Mouse (Mus musculus): ENCODE measurements around the gene Cdh13. TPM values are rescaled to one million over a fixed set of nuclear protein-coding genes. Genes with fewer than 3 reads are reported as not detected.

The Cdh13 gene
- polyA plus RNA-seq, 1 experiment from 2014 or later, result 0.53 TPM

- H3K9ac ChIP-seq (replicated peaks), result no peak overlapping the region
- H3K4me1 ChIP-seq (ENCODE audit: insufficient read depth), result no peaks in the 10 kb centered on the region
- DNase-seq (no peak), ATAC-seq (no peak)
- TF ChIP-seq EP300 (IDR thresholded peaks at IDR 0.05; ENCODE audit: low read depth), result no peak
- no peak for TF ChIP-seq CTCF (IDR thresholded peaks at IDR 0.05; ENCODE audit: low read depth)
- H3K4me3 ChIP-seq (ENCODE audit: low read depth, low read length), result no peak overlapping the region
- no peaks in the 10 kb centered on the region for H3K9me3 ChIP-seq (ENCODE audit: low read length)
- H3K4me2 ChIP-seq (ENCODE audit: low read depth, low read length), result no peak overlapping the region
- H3K27me3 ChIP-seq (ENCODE audit: insufficient read depth, low read length), result no peaks in the 10 kb centered on the region
- no peaks in the 10 kb centered on the region for H3K36me3 ChIP-seq (replicated peaks; ENCODE audit: insufficient read depth, low read length)
- 71% methylated on average over 1 of the region's 1 CpGs for WGBS (ENCODE audit: insufficient replicate concordance)
- no peak overlapping the region for H3K27ac ChIP-seq (ENCODE audit: low read depth)
These were observed 240.4 kb downstream of the Cdh13 start for GRCm38 (mm10) chr8:118523922-118524321.

GRCm38 (mm10) chr8:118538816-118539558 lies 255.5 kb downstream of the Cdh13 start:
- TF ChIP-seq EP300 (IDR thresholded peaks at IDR 0.05; ENCODE audit: low read depth) (no peak), CTCF (IDR thresholded peaks at IDR 0.05; ENCODE audit: low read depth) (no peak)
- WGBS (ENCODE audit: insufficient replicate concordance), result 75% methylated on average over 8 of the region's 8 CpGs
- no peak for ATAC-seq
- Histone ChIP-seq H3K27me3 (ENCODE audit: insufficient read depth, low read length) (no peaks in the 10 kb centered on the region), H3K27ac (ENCODE audit: low read depth) (no peak overlapping the region), H3K4me1 (ENCODE audit: insufficient read depth) (no peaks in the 10 kb centered on the region), H3K36me3 (replicated peaks; ENCODE audit: insufficient read depth, low read length) (no peaks in the 10 kb centered on the region), H3K4me2 (ENCODE audit: low read depth, low read length) (no peak overlapping the region), H3K9me3 (ENCODE audit: low read length) (no peaks in the 10 kb centered on the region), H3K4me3 (ENCODE audit: low read depth, low read length) (no peak overlapping the region), H3K9ac (replicated peaks) (no peak overlapping the region)
- no peak for DNase-seq

- no peak overlapping the region for H3K9ac ChIP-seq (replicated peaks)
- no peak overlapping the region for H3K4me2 ChIP-seq (ENCODE audit: low read depth, low read length)
- ATAC-seq (no peak), DNase-seq (no peak)
- no peaks in the 10 kb centered on the region for H3K27me3 ChIP-seq (ENCODE audit: insufficient read depth, low read length)
- no peak for TF ChIP-seq EP300 (IDR thresholded peaks at IDR 0.05; ENCODE audit: low read depth)
- no peak for TF ChIP-seq CTCF (IDR thresholded peaks at IDR 0.05; ENCODE audit: low read depth)
- H3K9me3 ChIP-seq (ENCODE audit: low read length), result no peaks in the 10 kb centered on the region
- H3K4me3 ChIP-seq (ENCODE audit: low read depth, low read length), result no peak overlapping the region
- WGBS (ENCODE audit: insufficient replicate concordance), result 39% methylated on average over 5 of the region's 5 CpGs
- no peak overlapping the region for H3K27ac ChIP-seq (ENCODE audit: low read depth)
- H3K36me3 ChIP-seq (replicated peaks; ENCODE audit: insufficient read depth, low read length), result no peaks in the 10 kb centered on the region
- no peaks in the 10 kb centered on the region for H3K4me1 ChIP-seq (ENCODE audit: insufficient read depth)
These were observed 256.0 kb downstream of the Cdh13 start for GRCm38 (mm10) chr8:118539559-118539819.

GRCm38 (mm10) chr8:118539941-118540340 lies 256.4 kb downstream of the Cdh13 start:
- no peaks in the 10 kb centered on the region for H3K4me1 ChIP-seq (ENCODE audit: insufficient read depth)
- H3K4me2 ChIP-seq (ENCODE audit: low read depth, low read length), result no peak overlapping the region
- no peak for TF ChIP-seq CTCF (IDR thresholded peaks at IDR 0.05; ENCODE audit: low read depth)
- TF ChIP-seq EP300 (IDR thresholded peaks at IDR 0.05; ENCODE audit: low read depth), result no peak
- H3K9ac ChIP-seq (replicated peaks), result no peak overlapping the region
- WGBS (ENCODE audit: insufficient replicate concordance), result 79% methylated on average over 4 of the region's 4 CpGs
- H3K36me3 ChIP-seq (replicated peaks; ENCODE audit: insufficient read depth, low read length), result no peaks in the 10 kb centered on the region
- ATAC-seq (no peak), DNase-seq (no peak)
- H3K27me3 ChIP-seq (ENCODE audit: insufficient read depth, low read length), result no peaks in the 10 kb centered on the region
- H3K4me3 ChIP-seq (ENCODE audit: low read depth, low read length), result no peak overlapping the region
- no peak overlapping the region for H3K27ac ChIP-seq (ENCODE audit: low read depth)
- no peaks in the 10 kb centered on the region for H3K9me3 ChIP-seq (ENCODE audit: low read length)

GRCm38 (mm10) chr8:118552397-118552796 lies 268.9 kb downstream of the Cdh13 start:
- Histone ChIP-seq H3K4me3 (ENCODE audit: low read depth, low read length) (no peak overlapping the region), H3K9ac (replicated peaks) (no peak overlapping the region), H3K36me3 (replicated peaks; ENCODE audit: insufficient read depth, low read length) (no peaks in the 10 kb centered on the region), H3K9me3 (ENCODE audit: low read length) (no peaks in the 10 kb centered on the region), H3K4me1 (ENCODE audit: insufficient read depth) (no peaks in the 10 kb centered on the region), H3K4me2 (ENCODE audit: low read depth, low read length) (no peak overlapping the region), H3K27me3 (ENCODE audit: insufficient read depth, low read length) (no peaks in the 10 kb centered on the region), H3K27ac (ENCODE audit: low read depth) (no peak overlapping the region)
- ATAC-seq (no peak), DNase-seq (no peak)
- TF ChIP-seq CTCF (IDR thresholded peaks at IDR 0.05; ENCODE audit: low read depth), result no peak
- TF ChIP-seq EP300 (IDR thresholded peaks at IDR 0.05; ENCODE audit: low read depth), result no peak
- 78% methylated on average over 14 of the region's 14 CpGs for WGBS (ENCODE audit: insufficient replicate concordance)

- H3K4me3 ChIP-seq (ENCODE audit: low read depth, low read length), result no peak overlapping the region
- no peak overlapping the region for H3K27ac ChIP-seq (ENCODE audit: low read depth)
- H3K9ac ChIP-seq (replicated peaks), result no peak overlapping the region
- H3K36me3 ChIP-seq (replicated peaks; ENCODE audit: insufficient read depth, low read length), result no peaks in the 10 kb centered on the region
- ATAC-seq, result no peak
- no peak overlapping the region for H3K4me2 ChIP-seq (ENCODE audit: low read depth, low read length)
- 66% methylated on average over 4 of the region's 4 CpGs for WGBS (ENCODE audit: insufficient replicate concordance)
- no peaks in the 10 kb centered on the region for H3K27me3 ChIP-seq (ENCODE audit: insufficient read depth, low read length)
- no peaks in the 10 kb centered on the region for H3K9me3 ChIP-seq (ENCODE audit: low read length)
- no peaks in the 10 kb centered on the region for H3K4me1 ChIP-seq (ENCODE audit: insufficient read depth)
- TF ChIP-seq CTCF (IDR thresholded peaks at IDR 0.05; ENCODE audit: low read depth) (no peak), EP300 (IDR thresholded peaks at IDR 0.05; ENCODE audit: low read depth) (no peak)
- DNase-seq, result no peak
These were observed 269.3 kb downstream of the Cdh13 start for GRCm38 (mm10) chr8:118552842-118553241.

- Histone ChIP-seq H3K4me1 (ENCODE audit: insufficient read depth) (no peaks in the 10 kb centered on the region), H3K4me2 (ENCODE audit: low read depth, low read length) (no peak overlapping the region), H3K9me3 (ENCODE audit: low read length) (no peaks in the 10 kb centered on the region), H3K36me3 (replicated peaks; ENCODE audit: insufficient read depth, low read length) (no peaks in the 10 kb centered on the region), H3K27me3 (ENCODE audit: insufficient read depth, low read length) (no peaks in the 10 kb centered on the region), H3K4me3 (ENCODE audit: low read depth, low read length) (no peak overlapping the region), H3K9ac (replicated peaks) (no peak overlapping the region), H3K27ac (ENCODE audit: low read depth) (no peak overlapping the region)
- 69% methylated on average over 6 of the region's 6 CpGs for WGBS (ENCODE audit: insufficient replicate concordance)
- TF ChIP-seq CTCF (IDR thresholded peaks at IDR 0.05; ENCODE audit: low read depth) (no peak), EP300 (IDR thresholded peaks at IDR 0.05; ENCODE audit: low read depth) (no peak)
- DNase-seq (no peak), ATAC-seq (no peak)
These were observed 280.5 kb downstream of the Cdh13 start for GRCm38 (mm10) chr8:118564024-118564423.

Data from liver, postnatal 0 days (tissue).